Mouse (Mus musculus) MEL (cell line): ENCODE data around the gene Lcn2. TPM values are rescaled to one million over a fixed set of nuclear protein-coding genes. Genes with fewer than 3 reads are reported as not detected.
A peak's percentile ranks its signal among the peaks of the same experiment; 100 is the strongest.

Source experiments
- DNase-seq: peaks from one replicate; pipeline ENCODE4 v3.0.0; 2011; ENCODE audit warnings: low read depth, low spot score
- H3K27ac ChIP-seq: 2 replicates; pipeline ENCODE4 v1.5.1; 2012; ENCODE audit warnings: low read depth, mild to moderate bottlenecking, control low read depth, low read length, moderate library complexity; ENCODE audit not compliant: control insufficient read depth
- H3K27me3 ChIP-seq, 2 experiments: fragments of 150-350 bp in 1 of 2; sonication (generic) in 1 of 2; 2 replicates each; pipeline ENCODE4 v1.6.1; 2012; ENCODE audit warnings: low read length in 2 of 2, mild to moderate bottlenecking in 2 of 2, improper control_type of control experiment in 1 of 2, moderate library complexity in 1 of 2; ENCODE audit not compliant: insufficient read depth in 2 of 2, control insufficient read depth in 1 of 2
- H3K36me3 ChIP-seq, 2 experiments: 2 replicates each; pipeline ENCODE4 v1.6.1; 2012 to 2014; ENCODE audit warnings: low read length in 2 of 2, improper control_type of control experiment in 1 of 2, inconsistent platforms in 1 of 2, mild to moderate bottlenecking in 1 of 2; ENCODE audit not compliant: insufficient read depth in 2 of 2, control insufficient read depth in 1 of 2
- H3K4me1 ChIP-seq, 2 experiments: fragments of 150-350 bp in 1 of 2; sonication (generic) in 1 of 2; 2 replicates each; pipeline ENCODE4 v1.6.1; 2012; ENCODE audit warnings: low read length in 2 of 2, improper control_type of control experiment in 1 of 2, mild to moderate bottlenecking in 1 of 2; ENCODE audit not compliant: insufficient read depth in 2 of 2, control insufficient read depth in 1 of 2
- H3K4me3 ChIP-seq, 2 experiments: fragments of 150-350 bp in 1 of 2; sonication (generic) in 1 of 2; 2 replicates each; pipeline ENCODE4 v1.5.1; 2012; ENCODE audit warnings: low read depth in 2 of 2, low read length in 2 of 2, mild to moderate bottlenecking in 2 of 2, moderate library complexity in 2 of 2, control low read depth in 1 of 2, improper control_type of control experiment in 1 of 2; ENCODE audit not compliant: control insufficient read depth in 1 of 2, insufficient read depth in 1 of 2
- H3K79me2 ChIP-seq: 2 replicates; pipeline ENCODE4 v1.6.1; 2012; ENCODE audit warnings: mild to moderate bottlenecking, low read length, moderate library complexity; ENCODE audit not compliant: control insufficient read depth, poor library complexity, insufficient read depth
- H3K9ac ChIP-seq: 2 replicates; pipeline ENCODE4 v1.6.1; 2012; ENCODE audit warnings: low read depth, mild to moderate bottlenecking, control low read depth, low read length, moderate library complexity; ENCODE audit not compliant: control insufficient read depth, poor library complexity, severe bottlenecking
- H3K9me3 ChIP-seq: fragments of 150-350 bp; sonication (generic); replicated peaks from 2 replicates; pipeline ENCODE4 v1.6.1; 2012; ENCODE audit warnings: mild to moderate bottlenecking, low read length, improper control_type of control experiment, moderate library complexity; ENCODE audit not compliant: insufficient read depth
- BHLHE40 ChIP-seq: IDR thresholded peaks from 2 replicates; pipeline ENCODE4 v1.6.1; 2012; ENCODE audit warnings: low read depth, mild to moderate bottlenecking, inconsistent platforms, low read length, improper control_type of control experiment, borderline replicate concordance
- E2F4 ChIP-seq: IDR thresholded peaks from 2 replicates; pipeline ENCODE4 v1.6.1; 2011; ENCODE audit warnings: low read depth, low read length, improper control_type of control experiment, borderline replicate concordance
- EP300 ChIP-seq, 2 experiments: IDR thresholded peaks; 2 replicates each; pipeline ENCODE4 v1.6.1; 2011; ENCODE audit warnings: improper control_type of control experiment in 2 of 2, low read length in 2 of 2, low read depth in 1 of 2, mild to moderate bottlenecking in 1 of 2
- GABPA ChIP-seq: IDR thresholded peaks from 2 replicates; pipeline ENCODE4 v1.6.1; 2012; ENCODE audit warnings: low read depth, mild to moderate bottlenecking, inconsistent platforms, low read length, improper control_type of control experiment, moderate library complexity
- GATA1 ChIP-seq: IDR thresholded peaks from 2 replicates; pipeline ENCODE4 v1.6.1; 2011; ENCODE audit warnings: low read depth, low read length, improper control_type of control experiment
- HCFC1 ChIP-seq: IDR thresholded peaks from 2 replicates; pipeline ENCODE4 v1.6.1; 2012; ENCODE audit warnings: low read depth, mild to moderate bottlenecking, inconsistent platforms, low read length, improper control_type of control experiment, moderate library complexity
- KAT2A ChIP-seq: conservative IDR thresholded peaks from 2 replicates; pipeline ENCODE4 v1.6.1; 2012; ENCODE audit warnings: low read depth, low read length, improper control_type of control experiment, inconsistent platforms
- MEF2A ChIP-seq: IDR thresholded peaks from 2 replicates; pipeline ENCODE4 v1.6.1; 2014; ENCODE audit warnings: low read depth, mild to moderate bottlenecking, inconsistent platforms, low read length, improper control_type of control experiment; ENCODE audit not compliant: poor library complexity, insufficient replicate concordance, severe bottlenecking; ENCODE audit errors: extremely low read depth
- MXI1 ChIP-seq: IDR thresholded peaks from 2 replicates; pipeline ENCODE4 v1.6.1; 2011; ENCODE audit warnings: mild to moderate bottlenecking, low read depth, low read length, improper control_type of control experiment
- MYC ChIP-seq: IDR thresholded peaks from 2 replicates; pipeline ENCODE4 v1.6.1; 2011; ENCODE audit warnings: low read depth, mild to moderate bottlenecking, low read length, improper control_type of control experiment, moderate library complexity
- NRF1 ChIP-seq: IDR thresholded peaks from 2 replicates; pipeline ENCODE4 v1.6.1; 2014; ENCODE audit warnings: low read depth, mild to moderate bottlenecking, inconsistent platforms, low read length, improper control_type of control experiment, moderate library complexity; ENCODE audit not compliant: poor library complexity, insufficient read depth, severe bottlenecking
- POLR2A ChIP-seq, 2 experiments: IDR thresholded peaks; 2 replicates each; pipeline ENCODE4 v1.6.1; 2011 to 2012; ENCODE audit warnings: low read length in 2 of 2, mild to moderate bottlenecking in 2 of 2, control low read depth in 1 of 2, improper control_type of control experiment in 1 of 2, low read depth in 1 of 2, moderate library complexity in 1 of 2; ENCODE audit not compliant: control insufficient read depth in 1 of 2, insufficient read depth in 1 of 2, poor library complexity in 1 of 2
- POLR2AphosphoS5 ChIP-seq: IDR thresholded peaks from 2 replicates; pipeline ENCODE4 v1.6.1; 2012; ENCODE audit warnings: low read depth, borderline replicate concordance, mild to moderate bottlenecking, inconsistent platforms, low read length, moderate library complexity, mixed read lengths
- SIN3A ChIP-seq: IDR thresholded peaks from 2 replicates; pipeline ENCODE4 v1.6.1; 2012; ENCODE audit warnings: low read length, improper control_type of control experiment, inconsistent platforms
- SMC3 ChIP-seq: IDR thresholded peaks from 2 replicates; pipeline ENCODE4 v1.6.1; 2011; ENCODE audit warnings: low read depth, low read length, improper control_type of control experiment
- TCF12 ChIP-seq: IDR thresholded peaks from 2 replicates; pipeline ENCODE4 v1.6.1; 2014; ENCODE audit warnings: low read depth, mild to moderate bottlenecking, inconsistent platforms, low read length, improper control_type of control experiment, moderate library complexity
- UBTF ChIP-seq: IDR thresholded peaks from 2 replicates; pipeline ENCODE4 v1.6.1; 2012; ENCODE audit warnings: low read depth, mild to moderate bottlenecking, inconsistent platforms, low read length, improper control_type of control experiment, moderate library complexity, borderline replicate concordance; ENCODE audit not compliant: insufficient read depth
- USF1 ChIP-seq: IDR thresholded peaks from 2 replicates; pipeline ENCODE4 v1.6.1; 2014; ENCODE audit warnings: low read depth, mild to moderate bottlenecking, inconsistent platforms, low read length, improper control_type of control experiment, moderate library complexity
- USF2 ChIP-seq, 2 experiments: IDR thresholded peaks; 2 replicates each; pipeline ENCODE4 v1.6.1; 2011 to 2012; ENCODE audit warnings: improper control_type of control experiment in 2 of 2, low read length in 2 of 2, borderline replicate concordance in 1 of 2, inconsistent platforms in 1 of 2, low read depth in 1 of 2, mild to moderate bottlenecking in 1 of 2; ENCODE audit not compliant: insufficient read depth in 1 of 2
- ZC3H11A ChIP-seq: IDR thresholded peaks from 2 replicates; pipeline ENCODE4 v1.6.1; 2012; ENCODE audit warnings: low read depth, mild to moderate bottlenecking, inconsistent platforms, low read length, improper control_type of control experiment
- ZKSCAN1 ChIP-seq: IDR thresholded peaks from 2 replicates; pipeline ENCODE4 v1.6.1; 2012; ENCODE audit warnings: low read depth, mild to moderate bottlenecking, inconsistent platforms, low read length, improper control_type of control experiment, moderate library complexity
- ZNF384 ChIP-seq: IDR thresholded peaks from 2 replicates; pipeline ENCODE4 v1.6.1; 2012; ENCODE audit warnings: low read depth, mild to moderate bottlenecking, inconsistent platforms, low read length, improper control_type of control experiment
- polyA plus RNA-seq, 2 experiments: library from polyadenylated mRNA; stranded (reverse) in 1 of 2; unstranded in 1 of 2; fragments of >175 nt in 1 of 2; fragments of >200 nt in 1 of 2; gene quantifications; 2 replicates each; pipeline versions ENCODE4 v1.2.1 to v1.2.4; 2012; ENCODE audit warnings: low replicate concordance in 2 of 2, low read depth in 1 of 2; ENCODE audit not compliant: insufficient read length in 2 of 2, insufficient read depth in 1 of 2, missing spikeins in 1 of 2
- total RNA-seq: library from RNA; depleted of rRNA; stranded (reverse); fragments of 300-350 nt; gene quantifications from 2 replicates; pipeline ENCODE4 v1.2.3, GENCODE M21; 2012

Lcn2 gene
- total and polyA plus RNA-seq, 3 experiments, result not detected

- Histone ChIP-seq H3K9me3 (no peaks in the 10 kb centered on the region), H3K4me3 (peak overlapping the region; percentile 74 to 83), H3K27ac (peak overlapping the region; percentile 36), H3K27me3 (no peaks in the 10 kb centered on the region), H3K9ac (peak overlapping the region; percentile 92), H3K4me1 (peaks cover 0 to 7% of the 10 kb centered on the region in 2 experiments; a peak in 1 of 4 replicates), H3K79me2 (peaks cover 10% of the 10 kb centered on the region), H3K36me3 (no peaks in the 10 kb centered on the region)
- TF ChIP-seq KAT2A, result no peak
- TF ChIP-seq HCFC1, result no peak
- no peak for TF ChIP-seq NRF1
- no peak for TF ChIP-seq ZC3H11A
- no peak for TF ChIP-seq USF1
- no peak for TF ChIP-seq POLR2A (IDR thresholded peaks at IDR 0.05; ENCODE audit: control insufficient read depth in 1 of 2, insufficient read depth in 1 of 2, low read depth in 1 of 2, low read length in 2 of 2, poor library complexity in 1 of 2)
- no peak for TF ChIP-seq BHLHE40
- DNase-seq, result no peak
Measured at GRCm38 (mm10) chr2:32396695-32397094, 8.6 kb upstream of the Lcn2 start.

DNA sequence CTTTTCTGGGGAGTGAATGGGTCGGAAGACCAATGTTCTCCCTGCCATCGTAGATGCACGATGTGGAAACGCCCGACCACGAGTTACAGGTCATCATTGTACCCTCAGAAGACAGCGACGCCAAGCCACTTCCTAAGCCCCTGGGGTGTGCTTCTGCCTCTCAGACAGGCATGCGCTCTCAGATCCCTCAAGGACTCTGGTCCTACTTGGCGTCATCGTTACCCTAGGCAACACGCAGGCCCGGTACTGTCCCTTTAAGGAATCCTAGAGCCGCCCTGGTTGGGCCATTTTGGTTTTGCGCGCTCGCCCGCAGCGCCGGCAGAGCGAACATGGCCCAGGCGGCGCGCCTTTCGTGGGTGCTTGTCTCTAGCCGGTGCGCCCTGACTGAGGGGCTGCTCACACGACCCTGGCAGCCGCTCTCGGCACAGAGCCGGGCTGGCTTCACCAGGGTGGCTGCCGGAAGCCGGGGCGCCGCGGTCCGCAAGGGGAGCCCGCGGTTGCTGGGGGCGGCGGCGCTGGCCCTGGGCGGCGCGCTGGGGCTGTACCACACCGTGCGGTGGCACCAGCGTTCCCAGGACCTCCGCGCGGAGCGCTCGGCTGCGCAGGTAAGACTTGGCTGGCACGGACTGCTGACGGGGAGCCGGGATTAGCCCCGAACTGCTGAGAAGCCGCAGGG lies 8.0 kb upstream of the Lcn2 start:
- peak overlapping the region; percentile 87 for H3K27ac ChIP-seq
- DNase-seq, result peak; percentile 97
- H3K27me3 ChIP-seq, result no peaks in the 10 kb centered on the region
- TF ChIP-seq GABPA, result no peak
- TF ChIP-seq UBTF, result 0 out of 2 replicates have a peak, but pooled peaks have one; percentile 34
- TF ChIP-seq ZC3H11A, result no peak
- no peak for TF ChIP-seq EP300 (IDR thresholded peaks at IDR 0.05; ENCODE audit: low read depth in 1 of 2, low read length in 2 of 2)
- TF ChIP-seq POLR2A (IDR thresholded peaks at IDR 0.05; ENCODE audit: control insufficient read depth in 1 of 2, insufficient read depth in 1 of 2, low read depth in 1 of 2, low read length in 2 of 2, poor library complexity in 1 of 2), result peak in 1 of 2 experiments; percentile 42; a peak in 2 of 4 replicates
- peak; percentile 92 for TF ChIP-seq SIN3A
- TF ChIP-seq MXI1, result peak; percentile 82
- TF ChIP-seq NRF1, result peak; percentile 71
- H3K9ac ChIP-seq, result peak overlapping the region; percentile 92
- peak overlapping the region; percentile 74 to 83 for H3K4me3 ChIP-seq
- peaks cover 10% of the 10 kb centered on the region for H3K79me2 ChIP-seq
- H3K36me3 ChIP-seq, result no peaks in the 10 kb centered on the region
- H3K9me3 ChIP-seq, result no peaks in the 10 kb centered on the region
- H3K4me1 ChIP-seq, result peaks cover 0 to 7% of the 10 kb centered on the region in 2 experiments; a peak in 1 of 4 replicates

DNA sequence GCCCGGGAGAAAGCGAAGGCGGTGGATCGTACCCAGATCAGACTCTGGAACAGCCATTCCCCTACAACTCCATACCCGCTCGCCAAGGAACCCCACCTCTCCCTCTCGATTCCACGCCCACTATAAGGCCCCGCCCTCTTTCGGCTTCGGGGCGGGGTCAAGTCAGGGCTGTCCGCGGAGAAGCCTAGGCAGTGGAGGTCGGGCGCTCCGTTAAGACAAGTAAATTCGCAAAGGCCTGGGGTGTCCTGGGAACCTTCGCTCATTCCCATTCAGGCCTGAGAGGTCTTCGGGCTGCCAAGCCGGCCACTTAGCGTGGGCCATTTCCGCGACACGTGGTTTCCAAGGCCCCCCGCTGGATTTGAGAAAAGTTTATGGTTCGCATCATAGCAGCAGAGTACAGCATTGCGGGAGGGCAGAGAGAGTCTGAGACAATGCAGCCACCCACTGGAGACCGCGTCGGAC lies 7.5 kb upstream of the Lcn2 start, which contains the start of gene Ptges2:
Gene Ptges2, plus strand, starts transcription at position 413 of the 462 bp plus-strand sequence.
- no peaks in the 10 kb centered on the region for H3K36me3 ChIP-seq
- peak; percentile 94 for DNase-seq
- no peaks in the 10 kb centered on the region for H3K27me3 ChIP-seq
- H3K4me1 ChIP-seq, result peaks cover 0 to 7% of the 10 kb centered on the region in 2 experiments; a peak in 1 of 4 replicates
- peak within 1 kb of the TSS; percentile 92 for H3K9ac ChIP-seq
- peak within 1 kb of the TSS; percentile 74 to 83 for H3K4me3 ChIP-seq
- peak within 1 kb of the TSS; percentile 87 for H3K27ac ChIP-seq
- peaks cover 10% of the 10 kb centered on the region for H3K79me2 ChIP-seq
- no peaks in the 10 kb centered on the region for H3K9me3 ChIP-seq
- TF ChIP-seq SMC3 (no peak; the same call in 1 of the 2 replicates), ZKSCAN1 (no peak), GATA1 (no peak), HCFC1 (peak; percentile 82), E2F4 (no peak), USF2 (IDR thresholded peaks at IDR 0.05; ENCODE audit: borderline replicate concordance in 1 of 2, insufficient read depth in 1 of 2, low read depth in 1 of 2, low read length in 2 of 2) (peak in 1 of 2 experiments; percentile 80; a peak in 2 of 4 replicates), TCF12 (no peak), KAT2A (no peak; the same call in 1 of the 2 replicates), GABPA (no peak), MEF2A (no peak), POLR2AphosphoS5 (no peak), USF1 (peak; percentile 96), MYC (peak; percentile 92), MXI1 (peak; percentile 95), ZNF384 (no peak)
